Mouse (Mus musculus) thymus, postnatal 14 days (tissue): Measurements from ENCODE around the gene Hcn4.
A peak's percentile ranks its signal among the peaks of the same experiment; 100 is the strongest.

Source experiments
- DNase-seq: peaks from one replicate; pipeline ENCODE4 v3.0.0; 2021

Gene Hcn4

DNA sequence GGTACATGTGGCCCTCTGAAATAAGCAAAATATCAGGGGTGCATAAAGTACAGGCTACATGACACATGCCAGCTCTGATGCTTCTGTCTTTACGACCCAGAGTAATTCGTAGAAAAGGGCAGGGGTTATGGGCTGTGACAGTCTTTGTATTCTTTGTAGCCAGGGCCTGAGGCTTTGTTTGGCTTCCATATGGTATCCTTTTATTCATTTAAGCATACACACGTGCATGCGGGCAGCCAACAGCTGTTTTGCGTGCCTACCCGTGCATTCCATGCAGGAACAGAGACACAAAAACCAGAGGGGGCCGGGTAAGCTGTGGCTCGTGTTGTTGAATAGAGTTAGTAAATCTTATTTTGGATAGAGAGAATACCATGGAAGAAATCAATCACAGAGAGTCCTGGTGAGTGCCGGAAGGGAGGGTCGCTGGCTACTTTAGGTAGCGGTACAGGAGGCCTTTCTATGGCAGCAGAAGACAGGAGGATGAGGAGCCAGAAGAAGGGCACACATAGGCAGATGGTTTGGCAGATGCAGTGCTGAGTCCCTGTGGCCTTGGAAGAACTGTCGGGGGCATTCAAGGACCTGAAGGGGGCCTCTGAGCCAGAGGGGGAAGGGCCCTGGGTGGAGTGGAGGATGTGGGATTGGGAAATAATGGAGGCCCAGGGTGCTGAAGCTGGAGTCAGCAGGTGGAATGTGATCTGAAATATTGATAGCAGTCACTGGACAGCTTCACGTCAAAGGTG is 26.5 kb downstream of the Hcn4 start:
- no peak for DNase-seq

- DNase-seq, result no peak
Observed at GRCm38 (mm10) chr9:58854931-58855330, 31.7 kb downstream of the Hcn4 start.

DNA sequence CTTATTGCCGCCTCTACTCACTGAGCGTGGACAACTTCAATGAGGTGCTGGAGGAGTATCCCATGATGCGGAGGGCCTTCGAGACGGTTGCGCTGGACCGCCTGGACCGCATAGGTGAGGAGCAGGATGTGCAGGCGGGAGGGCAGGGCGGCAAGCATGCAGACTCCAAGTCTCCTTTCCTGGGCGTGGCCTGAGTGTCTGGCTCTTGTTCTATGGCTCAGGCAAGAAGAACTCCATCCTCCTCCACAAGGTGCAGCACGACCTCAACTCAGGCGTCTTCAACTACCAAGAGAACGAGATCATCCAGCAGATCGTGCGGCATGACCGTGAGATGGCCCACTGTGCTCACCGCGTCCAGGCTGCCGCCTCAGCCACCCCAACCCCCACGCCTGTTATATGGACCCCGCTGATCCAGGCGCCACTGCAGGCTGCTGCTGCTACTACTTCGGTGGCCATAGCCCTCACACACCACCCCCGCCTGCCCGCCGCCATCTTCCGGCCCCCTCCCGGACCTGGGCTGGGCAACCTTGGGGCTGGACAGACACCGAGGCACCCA is 35.9 kb downstream of the Hcn4 start:
- no peak for DNase-seq

DNA sequence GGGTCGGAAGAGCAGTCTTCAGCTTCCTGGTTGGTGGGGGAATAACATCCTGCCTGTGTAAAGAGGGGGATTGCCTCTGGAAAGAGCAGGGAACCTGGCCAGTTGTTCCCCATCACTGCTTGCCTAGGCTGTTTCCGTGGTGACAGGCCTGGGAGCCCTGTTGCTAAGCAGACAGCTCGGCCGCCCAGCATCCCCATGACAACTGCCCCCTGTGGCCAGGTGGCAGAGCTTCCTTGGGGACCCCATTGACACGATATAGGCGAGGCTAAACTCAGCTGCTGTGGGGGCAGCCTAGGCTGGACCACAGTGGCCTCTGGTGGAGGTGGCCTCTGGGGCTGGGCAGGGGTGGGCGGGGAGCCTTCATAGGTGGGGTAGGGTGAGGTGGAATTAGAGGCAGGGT is 40.6 kb downstream of the Hcn4 start:
- no peak for DNase-seq

DNA sequence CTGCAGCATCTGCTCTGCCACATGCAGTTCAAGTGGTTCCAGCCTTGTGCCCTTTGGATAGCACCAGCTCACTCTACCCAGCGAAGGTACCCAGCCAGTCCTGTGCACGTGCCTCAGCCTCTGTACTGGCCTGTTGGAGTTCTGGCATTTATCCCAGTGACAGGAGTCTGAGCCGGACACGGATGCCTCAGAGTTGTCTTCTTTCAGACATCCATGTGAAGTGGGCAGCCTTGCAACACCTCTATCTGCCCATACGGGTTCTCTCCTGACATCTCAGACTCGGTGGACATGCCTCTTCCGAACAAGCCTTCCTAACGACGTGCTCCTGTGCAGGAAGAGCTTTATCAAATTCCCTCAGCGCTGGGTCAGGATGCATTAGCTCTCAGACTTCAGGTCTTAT is 47.9 kb downstream of the Hcn4 start:
- DNase-seq, result no peak

DNA sequence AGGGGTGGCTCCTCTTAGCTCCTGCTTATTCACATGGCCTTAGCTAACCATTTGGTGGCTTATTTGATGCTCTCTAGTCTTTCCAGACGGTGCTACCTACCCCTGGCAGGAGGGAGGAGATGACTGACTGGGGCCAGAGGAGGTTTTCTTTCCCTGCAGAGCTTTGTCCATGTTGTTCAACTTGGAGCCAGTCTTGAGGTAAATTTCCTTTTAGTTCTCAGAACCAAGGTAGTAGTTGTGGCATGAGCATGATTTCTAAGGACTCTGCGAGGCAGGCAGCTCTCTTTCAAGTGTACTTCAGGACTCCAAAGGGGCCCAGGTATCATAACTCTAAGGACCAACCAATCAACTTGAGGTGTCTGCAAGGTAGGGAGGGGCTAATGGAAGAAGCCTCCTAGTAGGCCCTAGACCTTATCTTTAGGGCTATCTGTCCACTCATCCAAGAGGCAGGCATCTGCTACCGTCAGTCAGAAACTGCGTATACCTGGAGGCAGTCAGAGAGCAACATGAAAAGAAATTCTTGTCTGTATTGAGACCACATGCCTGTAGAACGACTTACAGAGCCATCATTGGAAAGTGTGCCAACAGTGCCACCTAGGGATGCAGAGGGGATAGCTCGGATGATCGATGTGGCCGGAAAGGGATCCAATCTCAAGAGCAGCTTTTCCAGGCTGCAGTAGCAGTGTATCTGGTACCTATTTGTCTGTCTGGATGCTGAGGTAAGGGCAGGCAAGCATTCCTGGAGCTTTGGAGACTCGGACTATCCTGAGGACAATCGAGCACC is 50.5 kb downstream of the Hcn4 start:
- peak; percentile 60 for DNase-seq

DNA sequence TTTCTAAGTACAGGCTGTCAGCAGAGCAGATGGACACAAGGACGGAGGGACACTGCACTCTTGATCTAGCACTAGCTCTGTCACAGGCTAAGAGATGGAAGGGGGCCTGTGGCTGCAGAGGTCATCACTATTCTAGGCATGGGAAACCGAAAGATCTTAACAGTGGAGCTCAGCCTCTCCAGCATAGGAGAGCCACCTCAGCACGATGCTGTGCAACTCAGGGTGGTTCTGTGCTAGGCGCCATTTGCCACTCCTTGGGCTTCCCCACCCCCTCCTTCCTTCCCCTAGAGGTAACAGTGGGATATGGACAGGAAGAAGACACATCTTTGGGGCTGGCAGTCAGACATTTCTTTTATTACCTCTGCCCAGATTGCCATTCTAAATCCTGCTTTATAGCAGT is 51.1 kb downstream of the Hcn4 start:
- DNase-seq, result no peak

GRCm38 (mm10) chr9:58875439-58875838 is 52.2 kb downstream of the Hcn4 start:
- no peak for DNase-seq

GRCm38 (mm10) chr9:58876946-58877625 is 53.9 kb downstream of the Hcn4 start:
- no peak for DNase-seq

DNA sequence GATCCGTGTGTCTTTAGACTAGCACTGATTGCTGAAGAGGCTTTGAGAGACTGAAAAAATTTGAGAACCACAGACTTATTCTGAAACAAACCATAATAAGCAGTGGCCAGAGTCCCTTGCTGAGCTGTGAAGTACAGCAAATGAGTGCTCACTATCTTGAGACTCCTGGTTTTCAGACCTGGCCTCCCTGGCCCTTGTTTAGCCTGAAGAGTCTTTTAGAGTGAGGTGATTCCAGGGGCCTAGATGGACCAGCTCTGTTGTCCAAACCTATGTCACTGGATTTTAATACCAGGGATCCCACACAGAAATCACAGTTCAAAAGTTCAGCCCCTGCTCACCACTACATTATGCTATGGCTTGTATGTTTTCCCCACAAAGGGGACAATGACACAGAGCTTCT is 56.6 kb downstream of the Hcn4 start:
- no peak for DNase-seq

DNA sequence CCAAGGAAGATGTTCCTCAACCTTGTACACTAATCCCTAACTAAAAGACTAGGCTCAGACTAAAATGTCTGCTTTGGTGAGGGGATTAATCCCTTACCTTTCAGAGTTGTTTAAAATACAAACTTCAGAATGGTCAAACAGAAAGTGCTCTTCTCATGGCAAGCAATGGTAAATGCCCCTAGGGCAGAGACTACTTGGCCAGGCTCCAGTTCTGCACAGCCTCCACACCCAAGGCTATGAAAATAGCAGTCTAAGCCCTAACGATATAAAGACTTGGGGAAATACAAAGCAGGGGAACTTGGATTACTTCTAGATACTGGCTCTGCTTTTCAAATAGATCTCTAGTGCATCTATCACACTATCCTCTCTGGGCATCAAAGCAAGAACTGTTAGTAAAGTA is 59.5 kb downstream of the Hcn4 start:
- DNase-seq, result no peak

DNA sequence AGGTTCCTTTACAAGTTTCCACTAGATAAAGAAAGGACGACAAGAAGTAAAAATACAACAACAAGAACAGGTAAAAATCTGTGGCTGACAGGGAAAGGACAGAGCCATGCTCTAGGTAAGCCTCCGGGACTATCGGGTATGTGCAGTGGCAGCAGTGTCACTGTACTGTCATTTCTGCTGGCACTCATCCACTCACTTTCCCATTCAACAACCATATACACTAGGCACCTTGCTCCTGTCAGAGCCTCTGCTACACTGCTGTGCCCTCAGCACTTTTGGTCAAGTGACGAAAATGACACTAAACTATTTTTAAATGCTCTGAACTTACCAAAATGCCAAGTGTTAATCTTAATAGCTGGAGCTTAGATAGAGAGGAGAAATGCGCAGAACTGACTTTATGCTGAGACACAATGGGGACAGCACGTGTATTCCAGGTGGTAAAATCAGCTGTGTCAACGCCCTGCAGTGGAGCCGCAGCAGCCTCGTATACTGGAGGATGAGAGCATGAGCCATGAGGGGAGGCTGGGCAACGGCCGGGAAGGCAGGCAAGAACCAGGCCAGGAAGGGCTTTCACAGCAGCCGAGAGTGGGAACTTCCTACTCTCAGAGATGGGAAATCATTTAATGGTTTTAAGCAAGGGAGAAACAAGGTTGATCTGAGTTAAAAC is 66.7 kb downstream of the Hcn4 start:
- no peak for DNase-seq

DNA sequence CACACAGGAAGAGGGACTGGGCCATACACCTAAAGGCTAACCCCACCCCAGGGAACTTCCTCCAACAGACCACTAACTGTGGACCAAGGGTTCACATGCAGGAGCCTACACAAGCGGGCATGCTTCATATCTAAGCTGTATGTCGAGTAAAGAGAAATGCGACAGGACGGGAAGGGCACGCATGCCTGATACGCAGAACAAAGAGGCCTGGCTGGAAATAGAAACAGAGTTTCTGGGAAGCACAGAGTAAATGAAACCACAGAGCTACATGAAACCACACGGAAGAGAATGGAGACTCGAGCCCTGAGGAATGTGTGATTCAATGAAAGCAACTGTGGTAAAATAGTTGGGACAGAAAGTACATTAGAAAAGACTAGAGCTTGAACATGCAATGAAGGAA is 67.7 kb downstream of the Hcn4 start:
- no peak for DNase-seq

GRCm38 (mm10) chr9:58891840-58892640 is 68.8 kb downstream of the Hcn4 start:
- DNase-seq, result no peak

DNA sequence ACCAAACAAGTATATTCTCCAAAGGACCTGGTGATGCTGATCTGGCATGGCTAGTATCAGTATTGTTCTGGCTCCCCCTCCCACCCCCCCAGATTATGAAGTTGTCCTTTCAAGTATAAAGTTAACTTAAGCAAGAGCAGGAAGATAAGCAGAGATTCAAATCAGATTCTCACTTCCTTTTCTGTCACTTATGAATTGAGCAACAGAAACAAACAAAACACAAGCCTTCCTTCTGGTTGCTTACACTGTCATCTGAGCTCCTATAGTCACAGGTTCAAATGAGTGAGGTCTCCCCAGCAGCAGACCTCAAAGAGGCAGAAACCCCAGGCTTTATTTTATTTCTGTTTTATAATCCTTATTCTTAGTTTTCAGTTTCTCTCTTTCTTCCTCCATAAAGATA is 76.4 kb downstream of the Hcn4 start:
- no peak for DNase-seq

- DNase-seq, result peak; percentile 51
Observed at GRCm38 (mm10) chr9:58902869-58903585, 79.8 kb downstream of the Hcn4 start.
